Mouse (Mus musculus): ENCODE results near the gene Zc2hc1c. TPM values are rescaled to one million over a fixed set of nuclear protein-coding genes. Genes with fewer than 3 reads are reported as not detected.
"Not testable (repeated sequence)": the region's sequence is repeated elsewhere in the genome, so short reads cannot be mapped to it uniquely, and the experiment has no call there.

The Zc2hc1c gene
- polyA plus RNA-seq, 1 experiment, result 0.84 TPM

DNA sequence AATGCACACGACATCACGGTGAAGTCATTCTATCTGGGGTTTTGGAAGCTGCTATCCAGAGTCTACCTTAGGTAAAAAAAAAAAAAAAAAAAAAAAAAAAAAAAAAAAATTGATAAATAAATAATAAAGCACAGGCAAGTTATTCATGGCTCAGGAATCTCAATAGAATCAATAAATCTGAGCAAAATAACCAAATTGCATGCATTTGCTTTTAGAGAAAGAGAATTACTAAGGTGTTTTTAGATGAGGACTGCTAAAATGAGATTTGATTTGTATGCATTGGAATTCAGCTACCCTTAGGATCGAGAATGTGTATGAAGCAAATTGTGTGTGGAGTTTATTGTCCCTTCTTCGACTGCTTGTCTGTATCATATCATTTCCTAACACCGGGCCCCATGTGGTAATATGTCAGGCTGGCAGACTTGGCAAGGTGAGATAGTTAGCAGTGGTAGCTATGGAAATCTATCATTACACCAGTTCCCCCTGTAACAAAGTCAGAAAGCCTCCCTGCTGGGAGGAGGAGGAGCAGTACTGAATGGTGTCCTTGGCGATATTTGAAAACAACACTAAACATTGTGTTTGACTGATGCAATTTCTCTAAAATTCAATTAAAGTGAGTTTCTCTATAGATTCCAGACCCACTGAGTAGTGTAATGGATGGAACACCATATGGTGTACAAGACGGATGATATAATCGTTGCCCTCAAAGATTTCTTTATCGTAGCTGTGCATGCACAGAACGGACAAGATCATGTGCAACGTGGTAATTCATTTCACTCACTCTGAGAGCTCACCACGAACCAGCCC is 7.3 kb upstream of the Zc2hc1c start:
- H3K4me3 ChIP-seq (ENCODE audit: low read depth, low read length), result no peak overlapping the region
- TF ChIP-seq EP300 (IDR thresholded peaks at IDR 0.05; ENCODE audit: insufficient read depth, low read depth, low read length), result no peak
- no peak for TF ChIP-seq POLR2A (IDR thresholded peaks at IDR 0.05; ENCODE audit: insufficient read depth, low read length)
- no peak for TF ChIP-seq CTCF (IDR thresholded peaks at IDR 0.05; ENCODE audit: low read depth, low read length)
- H3K4me1 ChIP-seq (ENCODE audit: control insufficient read depth, insufficient read depth, low read length), result no peaks in the 10 kb centered on the region

DNA sequence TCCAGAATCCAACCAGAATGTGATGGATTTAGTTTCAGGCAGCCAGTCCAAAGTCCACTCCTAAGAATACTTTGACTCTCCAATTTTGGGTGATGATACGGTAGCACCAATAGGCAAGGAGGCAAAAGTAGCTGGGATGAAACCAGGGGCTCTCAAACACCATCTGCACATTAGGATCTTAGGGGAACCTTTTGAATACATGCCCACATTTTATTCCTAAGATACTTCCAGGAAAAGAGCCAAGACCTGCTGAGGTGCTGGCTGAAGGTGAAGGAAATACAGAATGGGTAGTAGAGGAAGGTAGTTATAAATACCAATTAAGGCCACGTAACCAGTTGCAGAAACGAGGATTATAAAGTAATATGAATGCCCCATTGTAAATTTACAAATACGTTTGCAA is 6.6 kb upstream of the Zc2hc1c start:
- H3K36me3 ChIP-seq (ENCODE audit: control insufficient read depth, insufficient read depth, low read length, poor library complexity, severe bottlenecking); H3K4me3 ChIP-seq (ENCODE audit: low read depth, low read length); H3K9me3 ChIP-seq (replicated peaks; ENCODE audit: control insufficient read depth, insufficient read depth, low read length, poor library complexity, severe bottlenecking); H3K4me1 ChIP-seq (ENCODE audit: control insufficient read depth, insufficient read depth, low read length); H3K27me3 ChIP-seq (ENCODE audit: control insufficient read depth, insufficient read depth, low read length, poor library complexity, severe bottlenecking); H3K27ac ChIP-seq (ENCODE audit: insufficient read depth, low read length); H3K9ac ChIP-seq (ENCODE audit: low read depth, poor library complexity, severe bottlenecking): not testable (repeated sequence)

More for the DNA sequence above, 7.3 kb upstream of the Zc2hc1c start:
- H3K27ac ChIP-seq (ENCODE audit: insufficient read depth, low read length), result no peak overlapping the region
- no peaks in the 10 kb centered on the region for H3K9me3 ChIP-seq (replicated peaks; ENCODE audit: control insufficient read depth, insufficient read depth, low read length, poor library complexity, severe bottlenecking)
- H3K9ac ChIP-seq (ENCODE audit: low read depth, poor library complexity, severe bottlenecking), result no peak overlapping the region
- H3K27me3 ChIP-seq (ENCODE audit: control insufficient read depth, insufficient read depth, low read length, poor library complexity, severe bottlenecking), result no peaks in the 10 kb centered on the region
- H3K36me3 ChIP-seq (ENCODE audit: control insufficient read depth, insufficient read depth, low read length, poor library complexity, severe bottlenecking), result peaks cover 4% of the 10 kb centered on the region; the same call in 1 of the 2 replicates

DNA sequence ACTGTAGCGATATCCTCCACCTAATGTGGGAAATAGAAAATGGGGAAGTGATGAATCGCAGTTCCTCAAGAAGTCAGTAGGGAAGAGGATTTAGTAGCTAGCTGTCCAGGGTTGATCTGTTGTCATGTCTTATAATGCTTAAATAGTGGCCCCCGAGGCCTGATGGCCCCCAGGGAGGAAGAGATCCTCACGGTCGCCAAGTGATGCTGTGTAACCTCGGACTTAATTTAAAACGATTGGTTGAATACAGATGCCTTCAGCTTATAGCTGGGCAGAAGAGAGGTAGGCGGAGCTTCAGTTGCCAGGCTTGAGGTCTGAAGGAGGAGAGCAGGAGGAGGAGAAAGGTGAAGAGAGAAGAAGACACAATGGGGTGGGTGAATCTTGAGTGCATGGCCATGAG is 4.1 kb upstream of the Zc2hc1c start:
- no peak overlapping the region for H3K4me3 ChIP-seq (ENCODE audit: low read depth, low read length)
- TF ChIP-seq EP300 (IDR thresholded peaks at IDR 0.05; ENCODE audit: insufficient read depth, low read depth, low read length) (no peak), CTCF (IDR thresholded peaks at IDR 0.05; ENCODE audit: low read depth, low read length) (no peak), POLR2A (IDR thresholded peaks at IDR 0.05; ENCODE audit: insufficient read depth, low read length) (no peak)
- H3K9ac ChIP-seq (ENCODE audit: low read depth, poor library complexity, severe bottlenecking), result no peak overlapping the region
- H3K27ac ChIP-seq (ENCODE audit: insufficient read depth, low read length), result no peak overlapping the region
- no peaks in the 10 kb centered on the region for H3K27me3 ChIP-seq (ENCODE audit: control insufficient read depth, insufficient read depth, low read length, poor library complexity, severe bottlenecking)
- H3K4me1 ChIP-seq (ENCODE audit: control insufficient read depth, insufficient read depth, low read length), result no peaks in the 10 kb centered on the region
- no peaks in the 10 kb centered on the region for H3K9me3 ChIP-seq (replicated peaks; ENCODE audit: control insufficient read depth, insufficient read depth, low read length, poor library complexity, severe bottlenecking)
- H3K36me3 ChIP-seq (ENCODE audit: control insufficient read depth, insufficient read depth, low read length, poor library complexity, severe bottlenecking), result no peaks in the 10 kb centered on the region

DNA sequence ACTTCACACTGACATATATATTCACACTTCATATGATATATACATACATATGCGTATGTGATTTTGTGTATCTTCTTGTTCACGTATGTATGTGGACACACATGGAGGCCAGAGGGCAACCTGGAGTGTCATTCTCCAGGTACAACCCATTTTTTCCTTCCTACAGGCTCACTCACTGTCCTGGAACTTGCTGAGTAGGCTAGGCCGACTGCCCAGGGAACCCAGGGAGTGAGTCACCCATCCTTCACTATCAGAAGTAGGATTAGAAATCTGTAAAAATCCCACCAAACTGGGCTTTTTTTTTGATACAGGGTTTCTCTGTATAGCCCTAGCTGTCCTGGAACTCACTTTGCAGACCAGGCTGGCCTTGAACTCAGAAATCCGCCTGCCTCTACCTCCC is 3.4 kb upstream of the Zc2hc1c start:
- Histone ChIP-seq H3K4me1 (ENCODE audit: control insufficient read depth, insufficient read depth, low read length) (no peaks in the 10 kb centered on the region), H3K9me3 (replicated peaks; ENCODE audit: control insufficient read depth, insufficient read depth, low read length, poor library complexity, severe bottlenecking) (no peaks in the 10 kb centered on the region), H3K27ac (ENCODE audit: insufficient read depth, low read length) (no peak overlapping the region), H3K27me3 (ENCODE audit: control insufficient read depth, insufficient read depth, low read length, poor library complexity, severe bottlenecking) (no peaks in the 10 kb centered on the region), H3K4me3 (ENCODE audit: low read depth, low read length) (no peak overlapping the region), H3K36me3 (ENCODE audit: control insufficient read depth, insufficient read depth, low read length, poor library complexity, severe bottlenecking) (no peaks in the 10 kb centered on the region), H3K9ac (ENCODE audit: low read depth, poor library complexity, severe bottlenecking) (no peak overlapping the region)
- TF ChIP-seq POLR2A (IDR thresholded peaks at IDR 0.05; ENCODE audit: insufficient read depth, low read length) (no peak), CTCF (IDR thresholded peaks at IDR 0.05; ENCODE audit: low read depth, low read length) (no peak), EP300 (IDR thresholded peaks at IDR 0.05; ENCODE audit: insufficient read depth, low read depth, low read length) (no peak)

DNA sequence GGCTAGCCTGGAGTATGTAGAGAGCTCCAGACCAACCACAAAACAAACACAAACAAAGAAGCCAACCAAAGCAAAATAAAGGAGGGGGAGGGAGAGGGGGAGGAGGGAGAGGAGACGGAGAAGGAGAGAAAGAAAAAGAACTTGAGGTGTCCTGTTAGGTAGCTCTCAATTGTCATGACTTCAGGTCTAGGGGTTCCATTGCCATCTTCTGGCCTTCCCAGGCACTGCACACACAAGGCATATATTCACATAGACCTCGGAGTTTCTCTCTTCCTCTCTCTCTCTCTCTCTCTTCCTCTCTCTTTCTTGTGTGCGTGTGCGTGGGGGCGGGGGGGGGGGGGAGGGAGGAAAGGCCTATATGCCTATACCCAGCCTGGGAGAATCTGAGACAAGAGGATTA is 1.4 kb upstream of the Zc2hc1c start:
- Histone ChIP-seq H3K36me3 (ENCODE audit: control insufficient read depth, insufficient read depth, low read length, poor library complexity, severe bottlenecking) (no peaks in the 10 kb centered on the region), H3K4me1 (ENCODE audit: control insufficient read depth, insufficient read depth, low read length) (no peaks in the 10 kb centered on the region), H3K9ac (ENCODE audit: low read depth, poor library complexity, severe bottlenecking) (no peak overlapping the region), H3K27ac (ENCODE audit: insufficient read depth, low read length) (no peak overlapping the region), H3K27me3 (ENCODE audit: control insufficient read depth, insufficient read depth, low read length, poor library complexity, severe bottlenecking) (no peaks in the 10 kb centered on the region), H3K4me3 (ENCODE audit: low read depth, low read length) (no peak overlapping the region), H3K9me3 (replicated peaks; ENCODE audit: control insufficient read depth, insufficient read depth, low read length, poor library complexity, severe bottlenecking) (no peaks in the 10 kb centered on the region)
- TF ChIP-seq POLR2A (IDR thresholded peaks at IDR 0.05; ENCODE audit: insufficient read depth, low read length) (no peak), EP300 (IDR thresholded peaks at IDR 0.05; ENCODE audit: insufficient read depth, low read depth, low read length) (no peak), CTCF (IDR thresholded peaks at IDR 0.05; ENCODE audit: low read depth, low read length) (peak; percentile 40)

DNA sequence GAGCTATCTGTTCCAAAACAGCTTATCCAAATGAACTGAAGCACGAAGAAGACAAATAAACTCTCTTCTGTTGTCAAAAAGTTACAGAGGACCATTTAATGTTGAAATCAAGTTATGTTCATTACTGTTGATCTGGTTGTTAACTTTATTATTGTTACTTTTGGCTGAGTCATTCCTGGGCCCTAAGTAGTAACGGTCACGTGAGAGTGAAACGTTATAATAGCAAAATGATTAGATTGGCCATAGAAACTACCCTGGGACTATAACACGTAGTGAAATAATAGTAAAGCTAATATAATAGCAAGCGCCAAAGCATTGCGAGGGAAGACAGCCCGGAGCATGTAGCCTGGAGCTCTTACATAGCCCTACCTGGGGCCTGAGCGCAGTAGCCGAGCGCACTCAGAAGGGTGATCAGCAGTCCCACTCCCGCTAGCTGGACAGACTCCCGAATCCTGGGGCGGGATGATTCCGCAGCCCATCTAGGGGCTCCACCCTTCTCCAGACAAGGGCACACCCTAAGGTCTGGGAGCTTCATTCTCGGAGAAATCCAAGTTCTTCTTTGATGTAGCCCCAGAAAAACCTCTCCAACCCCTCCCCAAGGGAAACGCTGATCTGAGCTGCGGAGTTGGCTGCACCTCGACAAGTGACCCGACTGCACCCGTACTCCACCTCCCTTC is 444 bp upstream of the Zc2hc1c start, which contains the start of gene Acyp1:
TSS of gene Acyp1 (minus strand) at position 630 of the 677 bp plus-strand sequence.
- Histone ChIP-seq H3K9me3 (replicated peaks; ENCODE audit: control insufficient read depth, insufficient read depth, low read length, poor library complexity, severe bottlenecking) (no peaks in the 10 kb centered on the region), H3K27ac (ENCODE audit: insufficient read depth, low read length) (no peak within 1 kb of the TSS)

More for the DNA sequence above, 444 bp upstream of the Zc2hc1c start, which contains the start of gene Acyp1:
- Histone ChIP-seq H3K4me3 (ENCODE audit: low read depth, low read length) (peak within 1 kb of the TSS; percentile 70), H3K9ac (ENCODE audit: low read depth, poor library complexity, severe bottlenecking) (peak within 1 kb of the TSS; percentile 68), H3K27me3 (ENCODE audit: control insufficient read depth, insufficient read depth, low read length, poor library complexity, severe bottlenecking) (no peaks in the 10 kb centered on the region), H3K4me1 (ENCODE audit: control insufficient read depth, insufficient read depth, low read length) (no peaks in the 10 kb centered on the region), H3K36me3 (ENCODE audit: control insufficient read depth, insufficient read depth, low read length, poor library complexity, severe bottlenecking) (no peaks in the 10 kb centered on the region)
- TF ChIP-seq POLR2A (IDR thresholded peaks at IDR 0.05; ENCODE audit: insufficient read depth, low read length) (no peak), EP300 (IDR thresholded peaks at IDR 0.05; ENCODE audit: insufficient read depth, low read depth, low read length) (no peak), CTCF (IDR thresholded peaks at IDR 0.05; ENCODE audit: low read depth, low read length) (no peak)
